Mouse (Mus musculus) ES-Bruce4 (cell line): ENCODE results near the gene Xntrpc.

Experiments
- CTCF ChIP-seq: IDR thresholded peaks from one replicate; pipeline ENCODE4 v1.8.1; 2011; ENCODE audit warnings: low read depth, low read length
- POLR2A ChIP-seq: IDR thresholded peaks from one replicate; pipeline ENCODE4 v1.8.1; 2011; ENCODE audit warnings: low read length; ENCODE audit not compliant: insufficient read depth

DNA sequence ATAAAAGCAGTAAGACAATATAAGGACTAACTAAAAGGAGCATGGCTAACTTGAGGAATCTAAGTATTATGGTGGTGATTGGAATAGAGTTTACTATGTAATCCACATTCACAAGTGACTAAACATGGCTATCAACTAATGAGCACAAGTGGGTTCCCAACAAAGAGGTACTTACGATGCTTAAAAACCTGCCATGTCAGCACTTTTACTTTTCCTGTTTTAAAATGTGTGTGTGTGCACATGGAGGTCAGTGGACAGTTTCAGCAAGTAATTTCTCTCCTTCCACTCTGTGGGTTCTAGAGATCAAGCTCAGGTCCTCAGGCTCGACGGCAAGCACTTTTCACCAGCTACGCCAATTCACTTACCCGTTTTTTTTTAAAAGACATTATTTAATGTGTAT lies 72.4 kb downstream of the Xntrpc start:
- TF ChIP-seq CTCF (no peak), POLR2A (no peak)
